Mouse (Mus musculus): ENCODE measurements around the gene Mef2c. TPM values are rescaled to one million over a fixed set of nuclear protein-coding genes. Genes with fewer than 3 reads are reported as not detected.

The Mef2c gene
- polyA plus RNA-seq, 1 experiment, result 0.02 TPM

DNA sequence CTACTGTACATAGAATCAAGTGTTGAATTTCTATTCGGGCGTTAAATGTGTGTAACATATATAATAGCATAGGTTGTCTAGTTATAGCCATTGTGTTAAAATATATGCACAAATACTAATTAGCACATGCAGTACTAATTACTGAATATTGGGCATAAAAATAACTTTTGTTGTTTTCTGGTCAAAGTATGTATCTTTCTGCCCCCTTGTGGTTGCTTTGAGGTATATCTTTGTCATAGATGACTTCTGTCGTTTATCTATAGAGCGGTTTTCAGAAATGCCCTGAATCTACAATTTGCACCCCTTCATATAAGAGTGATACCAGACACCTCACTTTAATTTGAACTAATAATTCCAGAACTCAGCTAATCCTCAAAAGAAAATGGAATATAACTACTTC is 152.9 kb downstream of the Mef2c start:
- H3K27me3 ChIP-seq (ENCODE audit: control insufficient read depth), result no peaks in the 10 kb centered on the region
- no peaks in the 10 kb centered on the region for H3K36me3 ChIP-seq (ENCODE audit: control insufficient read depth)
- H3K9me3 ChIP-seq (ENCODE audit: control insufficient read depth, low read length), result no peaks in the 10 kb centered on the region
- peaks cover 3% of the 10 kb centered on the region for H3K4me1 ChIP-seq (ENCODE audit: control insufficient read depth)
- TF ChIP-seq TAL1 (IDR thresholded peaks at IDR 0.05; ENCODE audit: low read length) (no peak), GATA1 (IDR thresholded peaks at IDR 0.05; ENCODE audit: low read length) (no peak)
- H3K4me3 ChIP-seq (replicated peaks), result no peak overlapping the region

DNA sequence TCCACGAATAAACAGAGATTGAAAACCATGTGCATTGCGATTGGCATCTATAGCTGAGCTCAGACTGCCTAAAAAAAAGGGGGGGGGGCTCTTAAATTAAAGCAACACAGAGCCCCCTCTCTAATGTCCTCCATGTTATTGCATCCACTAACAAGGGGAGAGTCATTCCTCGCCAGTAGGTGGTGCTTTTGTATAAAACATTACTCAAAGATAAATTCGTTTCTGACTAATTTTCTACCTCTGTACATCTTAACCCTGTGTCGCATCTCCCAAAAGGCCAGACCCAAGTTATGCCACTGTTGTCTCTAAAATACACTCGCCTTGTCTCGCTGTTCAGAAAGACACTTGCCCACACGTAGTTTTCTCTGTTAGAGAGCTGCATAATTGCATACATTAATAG is 156.9 kb downstream of the Mef2c start:
- TF ChIP-seq GATA1 (IDR thresholded peaks at IDR 0.05; ENCODE audit: low read length), result no peak
- no peak for TF ChIP-seq TAL1 (IDR thresholded peaks at IDR 0.05; ENCODE audit: low read length)
- no peaks in the 10 kb centered on the region for H3K36me3 ChIP-seq (ENCODE audit: control insufficient read depth)
- H3K9me3 ChIP-seq (ENCODE audit: control insufficient read depth, low read length), result no peaks in the 10 kb centered on the region
- no peak overlapping the region for H3K4me3 ChIP-seq (replicated peaks)
- H3K4me1 ChIP-seq (ENCODE audit: control insufficient read depth), result no peaks in the 10 kb centered on the region
- no peaks in the 10 kb centered on the region for H3K27me3 ChIP-seq (ENCODE audit: control insufficient read depth)

DNA sequence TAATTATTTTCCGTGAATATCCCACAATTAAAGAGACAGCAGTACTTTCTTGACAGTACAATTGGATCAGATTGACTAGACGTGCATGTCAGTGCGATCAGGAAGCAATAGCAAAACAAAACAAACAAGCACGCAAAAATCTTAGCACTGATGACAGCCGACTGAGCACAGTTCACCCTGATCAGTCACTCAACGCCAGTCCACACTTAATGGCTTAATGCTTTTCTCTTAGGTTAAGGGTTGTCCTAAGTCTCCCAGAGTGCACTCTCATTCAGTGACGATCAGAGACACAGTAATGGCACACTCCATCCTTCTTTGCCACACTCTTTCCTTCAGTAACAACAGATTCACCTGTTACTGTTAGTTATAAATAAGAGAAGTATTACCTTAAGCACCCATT is 157.3 kb downstream of the Mef2c start:
- H3K27me3 ChIP-seq (ENCODE audit: control insufficient read depth), result no peaks in the 10 kb centered on the region

DNA sequence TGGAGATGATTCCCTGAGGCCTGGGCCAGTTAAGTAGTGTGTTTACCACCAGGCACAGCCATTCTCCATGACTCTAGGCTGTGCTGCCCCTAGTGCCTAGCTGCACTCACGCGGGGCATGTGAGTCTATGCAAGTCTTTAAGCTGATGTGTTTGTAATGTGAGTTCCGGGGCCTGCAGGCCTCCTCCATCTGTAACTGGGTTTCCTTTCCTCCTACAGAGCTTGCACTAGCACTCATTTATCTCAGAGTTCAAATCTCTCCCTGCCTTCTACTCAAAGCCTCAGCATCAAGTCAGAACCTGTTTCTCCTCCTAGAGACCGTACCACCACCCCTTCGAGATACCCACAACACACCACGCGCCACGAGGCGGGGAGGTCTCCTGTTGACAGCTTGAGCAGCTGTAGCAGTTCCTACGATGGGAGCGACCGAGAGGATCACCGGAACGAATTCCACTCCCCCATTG is 158.3 kb downstream of the Mef2c start:
- no peaks in the 10 kb centered on the region for H3K4me1 ChIP-seq (ENCODE audit: control insufficient read depth)
- no peak for TF ChIP-seq GATA1 (IDR thresholded peaks at IDR 0.05; ENCODE audit: low read length)
- TF ChIP-seq TAL1 (IDR thresholded peaks at IDR 0.05; ENCODE audit: low read length), result no peak
- H3K4me3 ChIP-seq (replicated peaks), result no peak overlapping the region
- no peaks in the 10 kb centered on the region for H3K9me3 ChIP-seq (ENCODE audit: control insufficient read depth, low read length)
- no peaks in the 10 kb centered on the region for H3K27me3 ChIP-seq (ENCODE audit: control insufficient read depth)
- H3K36me3 ChIP-seq (ENCODE audit: control insufficient read depth), result no peaks in the 10 kb centered on the region

More for the DNA sequence above, 157.3 kb downstream of the Mef2c start:
- Histone ChIP-seq H3K9me3 (ENCODE audit: control insufficient read depth, low read length) (no peaks in the 10 kb centered on the region), H3K4me1 (ENCODE audit: control insufficient read depth) (no peaks in the 10 kb centered on the region), H3K36me3 (ENCODE audit: control insufficient read depth) (no peaks in the 10 kb centered on the region), H3K4me3 (replicated peaks) (no peak overlapping the region)
- no peak for TF ChIP-seq GATA1 (IDR thresholded peaks at IDR 0.05; ENCODE audit: low read length)
- TF ChIP-seq TAL1 (IDR thresholded peaks at IDR 0.05; ENCODE audit: low read length), result no peak

DNA sequence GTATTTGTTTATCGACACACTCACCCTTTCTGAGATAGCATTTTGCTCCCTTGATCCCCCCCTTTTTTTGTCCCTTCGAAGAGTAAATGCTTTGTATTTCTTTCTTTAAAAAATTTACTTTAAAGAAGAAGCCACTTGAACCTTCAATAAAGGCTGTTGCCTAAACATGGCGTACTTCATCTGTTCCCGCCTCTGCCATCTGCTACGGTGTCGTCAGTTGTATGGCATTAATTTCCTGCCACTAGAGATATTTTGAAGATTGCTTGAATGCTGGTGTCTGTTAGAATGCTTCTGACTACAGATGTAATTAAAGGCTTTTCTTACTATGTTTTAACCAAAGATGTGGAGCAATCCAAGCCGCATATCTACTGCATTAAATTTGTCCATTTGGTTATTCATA is 162.3 kb downstream of the Mef2c start:
- Histone ChIP-seq H3K9me3 (ENCODE audit: control insufficient read depth, low read length) (no peaks in the 10 kb centered on the region), H3K27me3 (ENCODE audit: control insufficient read depth) (no peaks in the 10 kb centered on the region), H3K4me1 (ENCODE audit: control insufficient read depth) (no peaks in the 10 kb centered on the region), H3K36me3 (ENCODE audit: control insufficient read depth) (no peaks in the 10 kb centered on the region), H3K4me3 (replicated peaks) (no peak overlapping the region)
- TF ChIP-seq TAL1 (IDR thresholded peaks at IDR 0.05; ENCODE audit: low read length) (no peak), GATA1 (IDR thresholded peaks at IDR 0.05; ENCODE audit: low read length) (no peak)

DNA sequence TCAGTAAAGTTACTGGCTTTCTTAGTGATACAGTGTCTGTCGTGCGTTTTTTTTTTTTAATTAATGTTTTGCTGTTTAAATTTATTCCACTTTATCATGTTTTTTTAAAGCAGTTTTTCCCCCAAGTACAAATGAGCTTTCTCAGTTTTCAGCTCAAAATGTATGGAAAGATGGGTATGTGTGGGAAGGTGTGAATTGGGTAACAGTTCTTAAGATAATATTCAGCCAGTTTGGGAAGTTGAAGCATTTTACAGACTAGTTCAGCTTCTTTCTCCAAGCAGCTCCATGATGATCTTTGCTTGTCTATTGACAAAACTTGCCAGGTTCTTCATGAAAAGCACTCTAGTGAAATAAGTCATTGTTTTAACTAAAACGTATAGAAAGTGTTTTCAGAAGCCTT is 163.2 kb downstream of the Mef2c start:
- TF ChIP-seq GATA1 (IDR thresholded peaks at IDR 0.05; ENCODE audit: low read length) (no peak), TAL1 (IDR thresholded peaks at IDR 0.05; ENCODE audit: low read length) (no peak)
- Histone ChIP-seq H3K4me3 (replicated peaks) (no peak overlapping the region), H3K36me3 (ENCODE audit: control insufficient read depth) (no peaks in the 10 kb centered on the region), H3K9me3 (ENCODE audit: control insufficient read depth, low read length) (no peaks in the 10 kb centered on the region), H3K27me3 (ENCODE audit: control insufficient read depth) (no peaks in the 10 kb centered on the region), H3K4me1 (ENCODE audit: control insufficient read depth) (no peaks in the 10 kb centered on the region)

DNA sequence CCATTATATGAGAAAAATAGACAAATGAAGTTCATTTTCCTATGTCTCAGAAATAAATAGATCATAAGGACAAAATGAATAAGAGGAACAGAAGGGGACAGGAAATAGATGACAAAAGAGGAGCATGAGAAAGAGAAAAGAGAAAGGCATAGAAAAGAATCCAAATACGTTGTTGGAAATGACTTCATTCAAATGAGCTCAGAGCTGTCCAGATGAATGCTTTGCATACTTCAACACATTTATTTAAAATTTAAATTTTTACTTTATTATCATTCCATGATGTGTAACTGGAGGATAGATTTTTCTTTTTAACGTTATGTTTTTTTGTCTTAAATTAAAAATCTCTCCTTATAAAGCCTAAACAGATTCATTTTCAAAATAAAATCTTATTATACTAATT is 203.8 kb downstream of the Mef2c start:
- Histone ChIP-seq H3K36me3 (ENCODE audit: control insufficient read depth) (no peaks in the 10 kb centered on the region), H3K9me3 (ENCODE audit: control insufficient read depth, low read length) (no peaks in the 10 kb centered on the region), H3K27me3 (ENCODE audit: control insufficient read depth) (peaks cover 8% of the 10 kb centered on the region), H3K4me3 (replicated peaks) (no peak overlapping the region), H3K4me1 (ENCODE audit: control insufficient read depth) (no peaks in the 10 kb centered on the region)
- no peak for TF ChIP-seq GATA1 (IDR thresholded peaks at IDR 0.05; ENCODE audit: low read length)
- TF ChIP-seq TAL1 (IDR thresholded peaks at IDR 0.05; ENCODE audit: low read length), result no peak

DNA sequence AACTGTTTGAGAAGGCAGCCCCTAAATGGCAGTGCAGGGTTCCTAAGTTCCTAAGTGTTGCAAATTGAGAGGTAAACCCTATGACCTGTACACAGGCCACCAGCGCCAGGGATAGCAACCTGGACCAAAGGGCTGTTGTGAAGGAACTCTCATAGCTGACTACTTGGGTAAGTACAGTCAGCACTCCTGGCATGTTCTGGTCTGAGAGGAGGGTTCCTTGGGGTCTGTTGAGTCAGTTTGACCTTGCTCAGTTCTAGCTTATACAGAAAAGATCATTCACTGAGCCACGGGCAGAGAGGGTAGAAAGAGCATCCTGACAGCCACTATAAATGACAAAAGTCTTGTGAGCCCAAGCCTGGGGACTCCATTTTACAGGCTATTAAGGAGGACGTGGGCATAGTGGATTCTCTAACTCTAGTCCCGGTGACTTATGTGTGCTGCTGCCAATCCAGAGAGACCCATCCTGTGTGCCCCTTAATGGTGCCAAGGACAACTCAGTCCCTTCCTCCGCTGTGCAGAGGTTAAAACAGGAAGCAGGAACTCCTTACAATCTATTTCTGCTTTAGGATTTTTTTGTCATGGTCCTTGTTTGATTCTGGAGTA is 209.0 kb downstream of the Mef2c start:
- TF ChIP-seq TAL1 (IDR thresholded peaks at IDR 0.05; ENCODE audit: low read length), result no peak
- TF ChIP-seq GATA1 (IDR thresholded peaks at IDR 0.05; ENCODE audit: low read length), result no peak
- Histone ChIP-seq H3K9me3 (ENCODE audit: control insufficient read depth, low read length) (no peaks in the 10 kb centered on the region), H3K4me1 (ENCODE audit: control insufficient read depth) (no peaks in the 10 kb centered on the region), H3K36me3 (ENCODE audit: control insufficient read depth) (no peaks in the 10 kb centered on the region), H3K27me3 (ENCODE audit: control insufficient read depth) (peaks cover 60% of the 10 kb centered on the region), H3K4me3 (replicated peaks) (no peak overlapping the region)

DNA sequence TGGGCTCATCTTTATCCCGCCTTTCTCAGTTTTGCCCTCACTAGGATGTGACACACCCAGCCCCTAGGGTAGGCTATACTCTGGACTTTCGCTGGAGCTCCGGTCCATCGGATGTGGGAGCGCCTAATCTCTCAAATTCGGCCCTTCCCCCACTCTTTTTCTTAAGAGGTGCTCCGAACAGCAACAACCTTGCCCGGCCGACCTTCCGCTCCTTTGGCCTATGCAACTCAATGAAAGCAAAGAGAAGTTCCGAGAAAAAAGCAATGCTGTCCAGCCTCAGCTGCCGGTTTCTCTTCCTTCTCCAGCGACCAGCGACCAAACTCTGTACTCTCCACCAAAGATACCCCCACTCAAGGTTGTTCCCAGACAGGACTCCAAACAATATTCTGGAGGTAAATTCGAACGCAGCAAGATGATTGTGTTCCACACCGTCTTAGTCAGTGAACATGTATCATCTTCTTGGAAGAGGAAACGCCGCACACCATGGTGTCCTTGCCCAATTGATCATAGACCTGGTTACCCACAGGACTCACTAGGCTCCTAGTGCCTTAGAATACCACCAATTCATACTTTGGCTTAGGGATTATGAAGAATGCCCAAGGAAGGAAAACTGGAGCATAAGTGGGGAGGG is 209.9 kb downstream of the Mef2c start:
- no peak overlapping the region for H3K4me3 ChIP-seq (replicated peaks)
- H3K27me3 ChIP-seq (ENCODE audit: control insufficient read depth), result peaks cover 69% of the 10 kb centered on the region
- H3K36me3 ChIP-seq (ENCODE audit: control insufficient read depth), result no peaks in the 10 kb centered on the region
- H3K4me1 ChIP-seq (ENCODE audit: control insufficient read depth), result no peaks in the 10 kb centered on the region
- TF ChIP-seq TAL1 (IDR thresholded peaks at IDR 0.05; ENCODE audit: low read length) (no peak), GATA1 (IDR thresholded peaks at IDR 0.05; ENCODE audit: low read length) (no peak)
- H3K9me3 ChIP-seq (ENCODE audit: control insufficient read depth, low read length), result no peaks in the 10 kb centered on the region
